Mouse (Mus musculus) C2C12 (cell line): ENCODE results near the gene Col4a4.

ENCODE experiments used
- CEBPB ChIP-seq: IDR thresholded peaks from one replicate; pipeline ENCODE4 v1.6.1; 2011; ENCODE audit warnings: low read depth, mild to moderate bottlenecking, control low read depth, moderate library complexity
- USF1 ChIP-seq: IDR thresholded peaks from one replicate; pipeline ENCODE4 v1.6.1; 2011; ENCODE audit warnings: low read depth, mild to moderate bottlenecking, control low read depth, moderate library complexity

GRCm38 (mm10) chr1:82475821-82476220 lies 110.8 kb downstream of the Col4a4 start:
- no peak for TF ChIP-seq USF1
- TF ChIP-seq CEBPB: no peak
